Mouse (Mus musculus) thymus, adult 2 months (tissue): ENCODE measurements around the gene Slc25a14.

Experiments
- CTCF ChIP-seq: fragments of 200-500 bp; IDR thresholded peaks from 2 replicates; pipeline ENCODE4 v1.5.1; 2012; ENCODE audit warnings: mild to moderate bottlenecking, control low read depth, low read length, moderate library complexity, borderline replicate concordance; ENCODE audit not compliant: control insufficient read depth, poor library complexity, insufficient read depth; ENCODE audit errors: extremely low read depth
- POLR2A ChIP-seq: fragments of 200-500 bp; IDR thresholded peaks from 2 replicates; pipeline ENCODE4 v1.6.1; 2012; ENCODE audit warnings: mild to moderate bottlenecking, low read length, control low read depth, moderate library complexity; ENCODE audit not compliant: control insufficient read depth, poor library complexity, insufficient read depth; ENCODE audit errors: extremely low read depth

DNA sequence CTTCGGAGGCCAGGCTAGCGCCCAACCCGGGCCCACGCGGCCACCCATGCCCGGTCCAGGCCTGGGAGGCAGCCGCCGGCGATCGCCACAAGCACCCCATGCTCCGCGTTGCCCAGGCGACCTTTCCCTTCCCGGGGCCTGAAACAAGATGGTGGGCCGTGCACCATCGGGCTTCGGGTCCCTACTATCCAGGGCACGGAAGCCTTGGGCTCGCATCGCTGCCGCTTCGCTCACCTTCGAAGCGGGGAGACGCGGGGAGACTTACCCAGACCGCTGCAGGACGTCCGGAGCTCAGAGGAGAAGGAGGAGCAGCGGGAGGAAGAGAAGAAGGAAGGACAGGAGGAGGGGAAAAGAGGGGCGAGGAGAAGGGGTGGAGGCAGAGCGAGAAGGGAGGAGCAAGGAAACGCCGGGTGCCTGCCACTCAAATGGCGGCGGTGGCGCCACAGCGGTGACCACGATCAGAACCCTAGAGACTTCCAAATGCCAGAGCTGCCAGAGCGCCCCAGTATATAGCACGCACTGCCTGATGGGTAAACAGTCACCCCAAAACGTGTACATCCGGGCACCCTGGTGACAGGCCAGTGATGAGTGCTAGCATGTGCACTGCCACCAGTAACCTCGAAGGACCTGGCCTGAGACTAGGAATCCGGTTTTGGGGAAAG, 29.0 kb upstream of the Slc25a14 start, which contains the start of gene Zfp280c:
- TF ChIP-seq POLR2A (no peak), CTCF (no peak)
